Mouse (Mus musculus): Measurements from ENCODE around the gene Anpep.

Gene Anpep

GRCm38 (mm10) chr7:79860811-79861210 lies at the start of gene Anpep:
Gene Anpep (minus strand): TSS chr7:79861059.
- ChIA-PET CTCF (interaction anchor here in 2 of 4 experiments (0.7 to 1.4 kb wide), 4 partner anchors 10 to 316 kb away, joined by 3 read pairs; no protein-coding TSS in a partner anchor), POLR2A (interaction anchor here in 3 of 4 experiments (0.6 to 2.2 kb wide), 14 partner anchors 9 to 607 kb away, joined by 3 to 9 read pairs (median 4); no protein-coding TSS in a partner anchor)

DNA sequence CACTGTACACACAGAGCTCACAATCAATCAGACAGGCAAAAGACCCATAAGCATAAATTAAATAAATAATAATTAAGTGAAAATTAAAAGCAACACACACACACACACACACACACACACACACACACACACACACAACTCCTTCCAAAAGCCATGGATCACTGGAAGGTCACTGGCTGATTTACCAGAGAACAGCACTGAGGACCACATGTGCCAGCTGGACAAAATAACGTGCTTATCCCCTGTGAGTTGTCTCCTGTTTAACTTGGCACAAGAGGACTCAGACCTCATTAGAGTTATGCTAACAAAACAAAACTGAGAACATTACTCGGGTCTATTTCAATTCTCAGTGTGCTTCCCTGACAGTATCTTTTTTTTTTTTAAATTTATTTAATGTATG lies 46.5 kb upstream of the Anpep start:
- ChIA-PET POLR2A (interaction anchor here in 2 of 4 experiments (0.5 to 0.6 kb wide), 2 partner anchors 124 to 595 kb away, joined by 3 read pairs; no protein-coding TSS in a partner anchor), CTCF (no interaction called here)

GRCm38 (mm10) chr7:79906914-79907313 lies 46.1 kb upstream of the Anpep start:
- CTCF ChIA-PET, result no interaction called here
- POLR2A ChIA-PET, result interaction anchor here in 2 of 4 experiments (0.5 to 0.6 kb wide), 2 partner anchors 124 to 594 kb away, joined by 3 read pairs; no protein-coding TSS in a partner anchor

GRCm38 (mm10) chr7:79905193-79905592 lies 44.3 kb upstream of the Anpep start:
- POLR2A ChIA-PET, result interaction anchor here in 1 of 4 experiments (0.6 to 1.4 kb wide), 2 partner anchors 9 to 31 kb away, joined by 3 to 4 read pairs; no protein-coding TSS in a partner anchor
- CTCF ChIA-PET, result interaction anchor here in 2 of 4 experiments (0.6 kb wide), 2 partner anchors 9 to 107 kb away, joined by 4 to 5 read pairs; no protein-coding TSS in a partner anchor

DNA sequence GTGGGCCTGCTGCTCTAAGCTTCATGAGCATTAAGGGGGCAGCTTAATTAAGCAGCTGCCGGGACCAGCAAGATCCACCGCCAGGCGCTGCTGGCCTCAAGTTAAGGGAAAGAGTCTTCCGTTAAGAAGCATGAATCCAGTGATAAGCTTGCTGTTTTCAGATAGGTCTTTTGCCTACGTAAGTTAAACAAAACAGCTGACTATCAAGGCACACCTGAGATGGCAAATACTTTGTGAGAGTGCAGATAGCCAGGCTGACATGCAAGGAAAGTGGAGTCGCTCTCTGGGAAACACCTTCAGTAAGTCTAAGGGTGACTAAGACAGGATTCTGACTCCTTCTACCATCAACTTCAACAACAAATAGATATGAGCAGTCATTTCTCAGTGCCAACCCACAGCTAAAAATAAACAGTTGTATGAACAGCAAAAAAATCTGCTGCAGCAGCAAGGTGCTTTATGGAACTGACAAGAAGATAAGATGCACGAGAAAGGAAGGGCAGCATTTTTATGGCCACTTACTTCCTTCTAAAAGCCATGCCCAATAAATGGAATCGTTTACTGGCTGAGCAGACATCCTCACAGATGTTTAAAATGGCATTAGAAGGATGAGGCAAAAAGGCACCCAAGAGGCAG lies 42.4 kb upstream of the Anpep start:
- ChIA-PET POLR2A (interaction anchor here in 1 of 4 experiments (0.6 kb wide), 2 partner anchors 132 to 500 kb away, joined by 3 read pairs; no protein-coding TSS in a partner anchor), CTCF (interaction anchor here in 2 of 4 experiments (0.6 to 1.1 kb wide), 2 partner anchors 104 to 913 kb away, joined by 3 to 4 read pairs; no protein-coding TSS in a partner anchor)

DNA sequence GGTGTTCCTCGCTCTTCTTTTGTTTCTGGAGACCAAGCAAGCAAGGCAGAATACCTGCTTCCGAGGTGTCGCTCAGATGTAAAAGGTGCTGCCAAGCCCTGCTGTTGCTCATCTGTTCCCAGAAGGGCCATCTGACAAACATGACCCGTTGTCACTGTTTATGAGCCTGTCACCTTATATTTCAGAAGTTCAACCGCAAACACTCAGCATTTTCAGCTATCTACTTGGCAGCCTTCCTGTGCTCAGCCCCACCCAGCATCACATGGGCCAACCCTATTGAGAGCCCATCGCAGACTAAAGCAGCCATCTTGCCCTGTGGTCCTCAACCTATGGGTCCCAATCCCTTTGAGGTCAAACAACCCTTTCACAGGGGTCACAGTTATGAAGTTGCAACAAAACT lies 39.9 kb upstream of the Anpep start:
- POLR2A ChIA-PET, result no interaction called here
- CTCF ChIA-PET, result no interaction called here

- ChIA-PET POLR2A (interaction anchor here in 1 of 4 experiments (0.6 kb wide), 1 partner anchor 73 kb away, joined by 3 read pairs; no protein-coding TSS in a partner anchor), CTCF (interaction anchor here in 2 of 4 experiments (0.5 to 0.6 kb wide), 2 partner anchors 39 to 338 kb away, joined by 3 to 6 read pairs; no protein-coding TSS in a partner anchor)
These were observed 34.4 kb upstream of the Anpep start for GRCm38 (mm10) chr7:79895225-79895624.

GRCm38 (mm10) chr7:79894790-79895189 lies 33.9 kb upstream of the Anpep start:
- ChIA-PET POLR2A (no interaction called here), CTCF (interaction anchor here in 2 of 4 experiments (0.5 to 0.6 kb wide), 3 partner anchors 39 to 337 kb away, joined by 3 to 6 read pairs (median 5); no protein-coding TSS in a partner anchor)

- CTCF ChIA-PET, result interaction anchor here in 3 of 4 experiments (0.6 to 1.4 kb wide), 5 partner anchors 20 to 183 kb away, joined by 3 to 11 read pairs (median 5); no protein-coding TSS in a partner anchor
- POLR2A ChIA-PET, result interaction anchor here in 3 of 4 experiments (0.5 to 1.5 kb wide), 11 partner anchors 9 to 1897 kb away, joined by 3 to 5 read pairs (median 3); no protein-coding TSS in a partner anchor
These were observed 31.9 kb upstream of the Anpep start for GRCm38 (mm10) chr7:79892576-79893428.

- ChIA-PET POLR2A (interaction anchor here in 2 of 4 experiments (0.6 to 1.2 kb wide), 4 partner anchors 9 to 496 kb away, joined by 3 to 5 read pairs (median 4); partner anchors contain the start of gene Zfp710 (in 1 of the 2)), CTCF (interaction anchor here in 3 of 4 experiments (0.6 to 1.5 kb wide), 6 partner anchors 24 to 714 kb away, joined by 3 to 6 read pairs (median 3); no protein-coding TSS in a partner anchor)
These were observed 29.8 kb upstream of the Anpep start for GRCm38 (mm10) chr7:79890436-79891221.

DNA sequence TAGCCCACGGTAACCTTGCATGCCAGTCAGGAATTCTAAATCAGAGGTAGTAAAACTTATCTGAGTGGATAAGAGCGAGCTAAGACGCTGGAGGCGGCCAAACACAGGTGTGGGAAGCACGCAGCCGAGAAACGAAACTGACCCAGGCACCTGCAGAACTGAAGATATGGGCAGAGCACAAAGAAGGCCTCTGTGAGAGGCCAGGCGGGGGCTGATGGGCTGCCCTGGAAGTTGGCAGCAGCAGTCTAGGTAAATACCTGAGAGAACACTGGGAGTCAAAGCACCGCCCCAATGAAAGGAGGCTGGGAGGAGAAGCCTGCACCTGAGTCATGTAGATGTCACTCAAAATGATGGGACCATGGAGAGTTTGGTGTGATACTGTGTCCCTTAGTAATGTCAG lies 27.7 kb upstream of the Anpep start:
- POLR2A ChIA-PET, result no interaction called here

DNA sequence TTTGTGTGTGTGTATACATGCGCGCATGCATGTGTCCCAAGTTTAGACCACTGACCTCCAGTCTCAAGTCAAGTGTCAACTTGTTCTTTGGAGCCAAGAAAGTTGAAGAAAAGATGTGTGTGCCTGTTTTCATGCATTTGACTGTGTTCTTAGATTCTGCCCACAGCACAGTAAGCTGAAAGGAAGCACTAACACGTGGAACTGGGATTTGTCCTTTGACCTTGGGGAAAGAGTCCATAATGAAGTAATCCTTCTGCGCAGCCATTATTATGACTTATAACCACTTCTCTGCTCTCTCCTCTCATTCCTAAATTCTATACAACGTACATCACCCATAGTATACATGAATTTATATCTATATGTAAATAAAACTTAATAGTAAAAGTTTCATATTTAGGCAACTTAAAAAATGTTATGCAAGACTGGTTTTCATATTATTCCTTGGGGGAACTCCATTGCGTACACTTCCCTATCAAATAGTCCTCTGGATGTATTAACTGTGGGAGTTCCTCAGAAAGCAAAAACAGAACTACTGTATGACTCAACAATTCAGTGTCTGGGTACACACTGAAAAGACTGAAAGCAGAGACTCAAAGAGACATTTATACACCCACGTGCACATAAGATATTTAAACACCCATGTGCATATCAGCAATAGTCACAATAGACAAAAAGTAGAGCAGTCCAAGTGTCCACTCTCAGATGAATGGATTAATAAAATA lies 22.9 kb upstream of the Anpep start:
- CTCF ChIA-PET, result interaction anchor here in 1 of 4 experiments (0.5 kb wide), 1 partner anchor 69 kb away, joined by 3 read pairs; no protein-coding TSS in a partner anchor
- POLR2A ChIA-PET, result interaction anchor here in 1 of 4 experiments (1.4 to 2.2 kb wide), 2 partner anchors 10 to 176 kb away, joined by 3 to 10 read pairs; no protein-coding TSS in a partner anchor

More for the DNA sequence above, 27.7 kb upstream of the Anpep start:
- CTCF ChIA-PET, result interaction anchor here in 1 of 4 experiments (0.6 kb wide), 1 partner anchor 486 kb away, joined by 3 read pairs; no protein-coding TSS in a partner anchor

DNA sequence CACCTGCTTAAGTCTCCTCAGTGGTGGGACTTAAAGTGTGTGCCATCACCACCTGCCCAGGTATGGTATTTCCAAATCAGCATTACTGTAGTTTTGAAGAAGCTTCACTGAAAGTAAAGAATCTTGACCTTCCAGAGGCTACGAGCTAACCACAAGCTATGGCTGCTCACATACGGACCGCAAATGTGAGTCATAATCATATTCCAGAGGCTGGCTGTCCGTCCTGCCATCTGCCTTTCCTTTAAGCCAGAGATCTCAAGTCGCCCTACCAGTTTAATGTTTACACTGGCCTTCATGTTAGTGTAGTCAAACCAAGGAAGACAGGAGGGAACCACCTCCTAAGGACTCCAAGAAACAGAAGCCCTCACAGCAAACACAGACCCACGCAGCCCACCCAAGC lies 21.0 kb upstream of the Anpep start:
- ChIA-PET POLR2A (interaction anchor here in 3 of 4 experiments (0.6 to 2.2 kb wide), 7 partner anchors 8 to 248 kb away, joined by 3 to 15 read pairs (median 5); partner anchors contain the start of gene Anpep (in 1 of the 3)), CTCF (interaction anchor here in 1 of 4 experiments (0.6 to 1.2 kb wide), 2 partner anchors 13 to 84 kb away, joined by 3 to 4 read pairs; no protein-coding TSS in a partner anchor)

GRCm38 (mm10) chr7:79880998-79881397 lies 20.1 kb upstream of the Anpep start:
- POLR2A ChIA-PET, result interaction anchor here in 3 of 4 experiments (0.9 to 1.9 kb wide), 8 partner anchors 10 to 249 kb away, joined by 3 to 15 read pairs (median 4); partner anchors contain the start of gene Anpep (in 1 of the 3)
- CTCF ChIA-PET, result interaction anchor here in 2 of 4 experiments (0.6 to 1.2 kb wide), 4 partner anchors 12 to 497 kb away, joined by 3 to 4 read pairs (median 4); no protein-coding TSS in a partner anchor

GRCm38 (mm10) chr7:79880033-79880432 lies 19.2 kb upstream of the Anpep start:
- POLR2A ChIA-PET, result interaction anchor here in 2 of 4 experiments (0.6 to 1.5 kb wide), 4 partner anchors 12 to 137 kb away, joined by 3 to 4 read pairs (median 4); partner anchors contain the start of genes Pex11a (in 1 of the 2) and Wdr93 (in 1 of the 2)
- CTCF ChIA-PET, result interaction anchor here in 1 of 4 experiments (0.6 kb wide), 1 partner anchor 13 kb away, joined by 5 read pairs; no protein-coding TSS in a partner anchor

GRCm38 (mm10) chr7:79878455-79879025 lies 17.7 kb upstream of the Anpep start:
- ChIA-PET CTCF (no interaction called here), POLR2A (no interaction called here)
